Mouse (Mus musculus): ENCODE data around the gene Ccr3. TPM values are rescaled to one million over a fixed set of nuclear protein-coding genes. Genes with fewer than 3 reads are reported as not detected.

Gene Ccr3
- 0.74 to 1.6 TPM (median 1.0 TPM) in 4 replicates for total RNA-seq (2023; ENCODE audit: inconsistent age)

GRCm38 (mm10) chr9:124021672-124022071 is at the start of gene Ccr3:
Gene Ccr3, plus strand, starts transcription at chr9:124021972.

GRCm38 (mm10) chr9:123978308-123978707 is 43.5 kb upstream of the Ccr3 start, which contains the start of gene Ccr1l1:
Gene Ccr1l1, minus strand, starts transcription at chr9:123978408.

Other genes starting within 250 kb of the Ccr3 start
- 0.27 TPM in 1 of 4 replicates, not detected in the others for gene Cxcr6, start 215.5 kb upstream of the Ccr3 start, total RNA-seq (2023; ENCODE audit: inconsistent age)
- 37.9 to 46.3 TPM (median 41.0 TPM) in 4 replicates for gene Fyco1, start 170.1 kb upstream of the Ccr3 start, total RNA-seq (2023; ENCODE audit: inconsistent age)
- gene Xcr1, start 159.9 kb upstream of the Ccr3 start, total RNA-seq (2023; ENCODE audit: inconsistent age), result 0.10 to 0.22 TPM in 2 of 4 replicates, not detected in the others
- gene Ccr1, start 53.3 kb upstream of the Ccr3 start, total RNA-seq (2023; ENCODE audit: inconsistent age), result 1.6 to 2.8 TPM (median 2.3 TPM) in 4 replicates
- gene Ccr1l1, start 43.6 kb upstream of the Ccr3 start, total RNA-seq (2023; ENCODE audit: inconsistent age), result not detected in 4 replicates
- gene Ccr2, start 80.0 kb downstream of the Ccr3 start, total RNA-seq (2023; ENCODE audit: inconsistent age), result 0.22 to 0.57 TPM (median 0.42 TPM) in 4 replicates
- gene Ccr5, start 99.6 kb downstream of the Ccr3 start, total RNA-seq (2023; ENCODE audit: inconsistent age), result 6.1 to 9.1 TPM (median 8.4 TPM) in 4 replicates

All from B cell, adult (primary cell).